Mouse (Mus musculus) CD4-positive helper T cell, adult 2 months (primary cell): ENCODE results near the gene A830005F24Rik.
A peak's percentile ranks its signal among the peaks of the same experiment; 100 is the strongest.
"Not testable (repeated sequence)": the region's sequence is repeated elsewhere in the genome, so short reads cannot be mapped to it uniquely, and the experiment has no call there.

ENCODE experiments used
- DNase-seq: peaks from one replicate; pipeline ENCODE4 v3.0.0-alpha.2; 2012; ENCODE audit warnings: low read depth, missing footprints, low spot score

The A830005F24Rik gene

DNA sequence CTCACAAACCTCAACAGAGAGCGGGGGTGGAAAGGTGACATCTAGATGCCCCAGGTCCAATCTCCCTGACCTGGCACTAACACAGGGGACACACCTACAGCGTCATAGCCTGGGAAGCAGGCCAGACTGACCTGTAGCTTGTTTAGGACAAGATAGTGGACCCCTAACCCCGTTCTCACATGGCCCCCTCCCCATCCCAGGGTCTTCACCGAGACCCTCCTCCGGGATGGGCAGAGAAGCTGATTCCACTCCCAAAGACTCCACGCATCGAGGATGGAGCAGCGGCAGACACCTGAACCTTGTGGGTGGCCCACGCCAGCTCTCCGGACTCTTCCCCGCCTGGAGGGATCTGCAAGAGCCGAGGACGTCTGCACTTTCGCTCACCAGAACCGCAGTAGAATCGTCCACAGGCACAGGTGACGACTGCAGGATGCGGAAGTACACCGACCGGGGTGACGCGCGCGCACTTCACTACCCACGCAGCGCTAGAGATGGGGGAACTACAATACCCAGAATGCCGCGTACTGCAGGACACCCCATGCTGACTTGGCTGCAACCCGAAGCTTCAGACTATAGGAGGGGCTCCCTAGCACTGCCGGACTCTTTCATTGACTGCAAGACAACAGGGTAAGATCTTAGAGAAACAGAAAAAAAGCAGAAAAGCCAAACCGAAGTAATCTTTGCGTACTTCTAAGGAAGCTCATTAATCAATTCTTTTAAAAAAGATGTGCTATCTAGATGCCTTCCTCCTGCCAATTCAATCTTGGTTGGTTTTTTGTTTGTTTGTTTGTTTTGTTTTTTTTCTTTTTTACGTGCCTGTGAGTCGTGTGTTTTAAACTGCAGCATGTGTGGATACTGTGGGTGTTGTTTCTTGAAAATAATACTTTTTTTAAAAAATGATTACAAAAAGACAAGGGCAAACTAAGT lies at the start of gene A830005F24Rik, which contains the start of gene Zfp169:
Gene A830005F24Rik (plus strand): TSS at position 568 of the 927 bp plus-strand sequence.
Gene Zfp169 (minus strand): TSS at position 449 of the 927 bp plus-strand sequence.
- DNase-seq = peak; percentile 95

DNA sequence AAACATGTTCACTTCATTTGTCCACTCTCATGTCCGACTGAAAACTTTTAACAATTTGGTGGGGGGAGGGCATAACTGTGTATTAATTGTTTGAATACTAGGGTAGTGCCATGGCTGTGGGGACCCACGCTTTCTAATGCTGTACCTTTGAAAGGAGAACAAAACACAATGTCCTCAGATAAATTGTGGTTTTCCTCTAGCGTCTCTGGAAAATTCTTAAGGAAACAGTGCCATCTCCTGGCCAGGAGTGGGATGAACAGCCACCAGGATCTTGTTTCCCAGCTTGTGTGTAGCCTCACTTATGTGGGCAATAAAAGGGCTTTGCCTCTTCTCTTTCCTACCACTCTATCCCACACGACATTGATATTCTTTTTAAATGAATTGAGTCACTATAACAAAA lies 49.2 kb upstream of the A830005F24Rik start:
- DNase-seq = peak; percentile 46

DNA sequence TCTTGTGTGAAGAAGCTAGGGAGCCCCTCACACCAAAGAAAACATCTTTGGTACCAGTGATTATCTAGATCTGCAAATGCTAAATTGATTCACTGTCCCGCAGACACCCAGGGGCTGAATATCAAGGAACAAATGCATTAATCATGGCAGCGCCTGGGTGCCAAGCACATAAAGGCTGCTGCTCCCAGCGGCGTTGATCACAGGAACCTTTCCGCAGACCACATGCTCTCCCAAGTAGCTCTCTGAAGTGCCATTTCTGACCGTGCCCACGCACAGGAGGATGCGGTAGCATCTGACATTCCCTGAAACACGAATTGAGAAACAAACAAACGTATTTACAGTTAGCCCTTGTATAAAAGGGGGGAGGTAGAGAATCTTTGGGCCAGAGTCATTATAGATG lies 47.2 kb upstream of the A830005F24Rik start:
- DNase-seq = no peak

DNA sequence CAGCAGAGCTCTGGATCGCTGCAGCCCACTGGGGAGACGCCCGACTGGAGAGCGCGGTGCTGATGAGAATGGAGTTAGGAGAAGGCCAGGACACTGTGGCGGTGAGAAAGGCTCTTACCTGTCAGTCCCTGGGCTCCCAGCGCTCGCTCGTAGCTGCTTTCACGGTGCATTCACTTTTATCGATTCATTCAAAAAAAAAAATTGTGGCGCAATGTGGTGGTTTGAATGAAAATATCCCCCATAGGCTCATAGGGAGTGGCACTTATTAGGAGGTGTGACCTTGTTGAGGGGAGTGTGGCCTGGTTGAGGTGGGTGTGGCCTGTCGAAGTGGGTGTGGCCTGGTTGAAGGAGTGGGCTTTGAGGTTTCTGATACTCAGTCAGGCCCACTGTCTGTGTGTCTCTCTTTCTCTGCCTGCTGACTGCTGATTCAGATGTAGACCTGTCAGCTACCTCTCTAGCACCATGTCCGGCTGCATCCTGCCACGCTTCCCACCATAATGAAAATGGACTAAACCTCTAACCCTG lies 44.7 kb upstream of the A830005F24Rik start:
- DNase-seq = no peak

DNA sequence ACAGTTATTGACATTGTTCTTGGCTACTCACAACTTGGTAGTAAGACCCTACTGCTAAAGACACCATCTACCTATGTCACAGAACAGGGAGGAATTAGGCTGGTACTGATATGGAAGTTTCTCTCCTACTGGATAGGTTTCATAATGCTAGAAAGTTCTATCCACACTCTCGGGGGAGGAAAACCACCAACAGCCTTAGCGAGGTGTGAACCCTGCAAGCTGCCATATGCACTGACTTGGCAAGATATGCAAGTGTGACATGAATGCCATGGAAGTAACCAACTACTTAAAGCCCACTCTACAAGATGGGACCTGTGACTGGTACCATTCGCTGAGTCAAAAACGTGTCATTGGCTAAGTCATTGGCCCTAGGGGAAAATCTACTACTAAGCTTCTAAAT lies 29.8 kb upstream of the A830005F24Rik start:
- DNase-seq = no peak

DNA sequence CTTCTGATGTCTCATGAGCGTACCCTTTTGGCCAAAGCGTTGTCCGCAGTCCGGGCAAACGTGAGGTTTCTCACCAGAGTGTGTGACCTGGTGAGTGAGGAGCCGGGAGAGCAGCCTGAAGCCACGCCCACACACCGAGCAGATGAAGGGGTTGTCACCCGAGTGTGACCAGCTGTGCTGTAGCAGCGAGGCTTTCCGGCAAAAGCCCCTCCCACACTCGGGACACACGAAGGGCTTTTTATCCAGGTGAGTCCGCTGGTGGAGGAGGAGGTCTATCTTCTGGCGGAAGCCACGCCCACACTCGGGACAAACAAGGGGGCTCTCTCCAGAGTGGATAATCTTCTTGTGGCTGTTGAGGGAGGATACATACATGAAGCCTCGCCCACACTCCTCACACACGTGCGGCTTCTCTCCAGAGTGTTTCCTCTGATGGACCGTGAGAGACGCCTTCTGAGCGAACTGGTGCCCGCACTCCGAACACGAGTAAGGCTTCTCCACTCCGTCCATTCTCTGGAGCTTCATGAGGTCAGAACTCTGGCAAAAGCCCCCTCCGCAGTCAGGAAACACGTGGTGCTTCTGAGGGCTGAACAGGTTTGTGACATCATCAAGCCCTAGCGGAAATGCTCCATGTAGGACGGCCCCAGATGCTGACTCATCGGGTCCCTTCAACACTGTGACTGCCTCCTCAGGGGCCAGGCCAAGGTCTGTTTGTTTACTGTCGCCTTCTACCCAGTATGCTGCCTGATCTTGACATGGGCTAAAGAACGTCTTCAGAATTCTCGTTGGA lies 22.8 kb upstream of the A830005F24Rik start:
- no peak for DNase-seq

DNA sequence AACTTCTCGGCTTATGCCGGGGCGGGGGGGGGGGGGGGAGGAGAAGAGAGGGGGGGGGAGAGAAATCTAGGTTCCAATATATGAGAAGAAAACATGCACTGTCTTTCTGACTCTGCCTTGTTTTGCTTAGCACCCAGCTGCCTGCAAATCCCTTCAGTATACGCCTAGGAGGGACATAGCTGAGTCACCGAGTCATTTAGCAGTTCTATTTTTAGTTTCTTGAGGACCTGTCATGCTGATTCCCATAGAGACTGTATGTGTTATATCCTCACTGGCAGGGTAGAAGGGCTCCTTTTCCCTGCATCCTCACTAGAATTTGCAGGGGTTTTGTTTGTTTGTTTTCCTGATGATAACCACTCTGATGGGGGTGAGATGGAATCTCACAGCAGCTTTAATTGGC lies 20.2 kb upstream of the A830005F24Rik start:
- DNase-seq = no peak

DNA sequence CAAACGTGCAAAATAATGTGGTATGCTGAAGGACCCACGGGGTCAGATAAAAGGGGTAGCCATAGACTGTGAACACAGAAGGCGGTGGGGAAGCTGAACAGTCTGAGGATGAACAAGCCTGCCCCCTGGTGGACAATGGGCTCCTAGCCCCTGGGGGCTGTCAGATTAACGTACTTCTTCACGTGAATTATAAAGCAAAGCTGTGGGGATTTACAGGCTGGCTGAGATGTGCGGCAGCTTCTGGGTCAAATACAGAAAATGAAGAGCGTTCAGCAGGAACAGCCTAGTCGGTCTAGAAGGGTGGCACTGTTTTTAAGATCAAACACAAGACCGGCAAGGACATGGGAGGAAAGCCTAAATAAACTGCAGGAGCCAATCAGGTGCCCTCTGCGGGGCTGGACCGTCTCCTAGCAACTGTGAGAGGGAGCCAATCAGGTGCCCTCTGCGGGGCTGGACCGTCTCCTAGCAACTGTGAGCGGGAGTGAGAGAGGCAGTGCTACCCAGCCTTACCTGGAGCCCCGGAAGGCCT lies 15.6 kb upstream of the A830005F24Rik start:
- DNase-seq = peak; percentile 32

DNA sequence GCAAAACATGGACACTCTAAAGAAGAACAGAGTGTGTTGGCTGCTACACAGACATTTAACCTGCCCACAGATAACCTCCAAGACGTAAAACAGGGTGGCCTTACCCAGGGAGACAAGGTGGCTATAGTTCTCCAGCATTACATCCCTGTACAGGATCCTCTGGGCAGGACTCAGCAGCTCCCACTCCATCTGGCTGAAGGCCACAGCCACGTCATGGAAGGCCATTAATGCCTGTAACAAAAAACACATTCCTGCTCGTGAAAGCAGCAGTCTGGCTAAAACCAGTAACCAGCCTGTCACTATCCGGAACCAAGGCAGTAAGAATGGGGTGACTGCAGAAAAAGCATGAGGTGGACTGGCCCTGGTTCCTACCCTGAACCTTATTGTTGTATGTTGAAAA lies 14.7 kb upstream of the A830005F24Rik start:
- DNase-seq = no peak

DNA sequence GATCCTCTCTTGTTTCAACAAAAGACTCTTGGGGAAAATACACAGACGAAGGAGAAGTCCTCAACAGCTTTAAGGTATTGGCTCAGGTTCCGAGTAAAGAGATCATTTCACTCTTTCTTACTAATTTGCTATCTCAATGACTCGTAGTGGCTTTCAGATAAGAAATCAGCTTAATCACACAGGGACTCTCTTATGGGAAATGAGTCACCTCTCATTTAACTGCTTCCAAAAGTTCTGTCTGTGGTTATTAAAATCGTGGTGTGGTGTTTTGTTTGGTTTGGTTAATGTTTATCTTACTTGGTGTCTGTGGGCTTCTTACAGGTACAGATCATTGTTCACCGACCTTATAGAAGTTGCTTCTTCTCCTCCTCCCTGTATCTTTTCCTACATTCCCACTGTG lies 10.9 kb upstream of the A830005F24Rik start:
- DNase-seq = no peak

DNA sequence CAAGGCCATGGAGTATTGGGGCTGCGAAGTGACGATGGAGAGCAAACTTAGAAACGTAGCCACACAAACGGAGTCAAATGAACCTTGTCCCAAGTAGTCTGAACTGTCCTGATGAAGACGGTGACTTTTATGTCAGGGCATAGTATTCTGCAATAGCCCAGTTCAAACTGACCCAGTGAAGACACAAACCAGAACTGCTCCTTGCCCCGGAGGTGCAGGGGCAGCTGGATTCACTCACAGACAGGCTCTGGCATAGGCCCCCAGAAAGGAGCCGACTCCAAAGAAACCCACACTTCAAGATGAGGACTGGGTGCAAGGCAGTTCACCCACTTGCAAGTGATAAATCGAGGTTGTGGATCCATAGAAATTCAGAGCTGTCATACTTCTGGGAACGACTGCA lies 4.7 kb upstream of the A830005F24Rik start:
- DNase-seq = no peak

DNA sequence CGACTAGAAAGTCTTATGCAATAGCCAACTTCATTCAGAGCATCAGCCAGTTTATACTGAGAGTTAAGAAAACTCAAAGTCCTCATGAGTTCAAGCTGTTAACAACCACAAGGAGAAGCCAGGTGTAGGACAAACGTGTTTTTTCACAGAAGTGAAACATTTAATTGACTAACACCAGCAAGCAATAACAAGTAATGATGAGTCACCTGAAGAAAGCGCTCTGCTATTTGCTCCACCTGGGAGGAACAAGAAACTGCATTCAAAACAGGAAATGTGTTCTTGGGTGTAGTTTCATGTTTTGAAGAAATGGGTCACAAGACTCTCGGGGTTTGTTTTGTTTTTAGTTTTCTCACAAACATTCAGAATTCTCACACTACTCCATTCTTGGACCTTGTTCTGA lies 2.5 kb downstream of the A830005F24Rik start:
- peak; percentile 81 for DNase-seq

DNA sequence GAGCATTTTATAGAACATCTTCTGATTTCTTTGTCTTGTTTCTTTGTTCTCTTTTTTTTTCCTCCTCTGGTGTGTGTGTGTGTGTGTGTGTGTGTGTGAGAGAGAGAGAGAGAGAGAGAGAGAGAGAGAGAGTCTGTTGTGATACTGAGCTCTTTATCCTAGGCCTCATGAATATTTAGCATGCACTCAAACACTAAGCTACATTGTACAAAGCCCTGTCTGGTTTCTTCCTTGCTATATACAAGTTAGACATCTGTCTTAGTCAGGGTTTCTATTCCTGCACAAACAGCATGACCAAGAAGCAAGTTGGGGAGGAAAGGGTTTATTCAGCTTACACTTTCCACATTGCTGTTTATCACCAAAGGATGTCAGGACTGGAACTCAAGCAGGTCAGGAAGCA lies 5.8 kb downstream of the A830005F24Rik start:
- not testable (repeated sequence) for DNase-seq

DNA sequence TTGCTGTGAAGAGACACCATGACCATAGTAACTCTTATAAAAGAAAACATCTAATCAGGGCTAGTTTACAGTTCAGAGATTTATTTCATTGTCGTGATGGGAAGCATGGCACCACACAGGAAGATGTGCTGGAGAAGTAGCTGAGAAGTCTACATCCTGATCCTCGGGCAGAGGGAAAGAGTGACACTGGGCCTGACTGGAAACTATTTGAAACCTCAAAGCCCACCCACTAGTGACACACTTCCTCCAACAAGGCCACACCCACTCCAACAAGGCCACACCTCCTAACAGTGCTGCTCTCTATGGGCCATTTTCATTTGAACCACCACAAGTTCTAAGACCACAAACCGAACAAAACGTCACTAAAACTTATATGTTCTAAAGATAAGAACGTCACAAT lies 12.4 kb downstream of the A830005F24Rik start:
- peak; percentile 37 for DNase-seq

DNA sequence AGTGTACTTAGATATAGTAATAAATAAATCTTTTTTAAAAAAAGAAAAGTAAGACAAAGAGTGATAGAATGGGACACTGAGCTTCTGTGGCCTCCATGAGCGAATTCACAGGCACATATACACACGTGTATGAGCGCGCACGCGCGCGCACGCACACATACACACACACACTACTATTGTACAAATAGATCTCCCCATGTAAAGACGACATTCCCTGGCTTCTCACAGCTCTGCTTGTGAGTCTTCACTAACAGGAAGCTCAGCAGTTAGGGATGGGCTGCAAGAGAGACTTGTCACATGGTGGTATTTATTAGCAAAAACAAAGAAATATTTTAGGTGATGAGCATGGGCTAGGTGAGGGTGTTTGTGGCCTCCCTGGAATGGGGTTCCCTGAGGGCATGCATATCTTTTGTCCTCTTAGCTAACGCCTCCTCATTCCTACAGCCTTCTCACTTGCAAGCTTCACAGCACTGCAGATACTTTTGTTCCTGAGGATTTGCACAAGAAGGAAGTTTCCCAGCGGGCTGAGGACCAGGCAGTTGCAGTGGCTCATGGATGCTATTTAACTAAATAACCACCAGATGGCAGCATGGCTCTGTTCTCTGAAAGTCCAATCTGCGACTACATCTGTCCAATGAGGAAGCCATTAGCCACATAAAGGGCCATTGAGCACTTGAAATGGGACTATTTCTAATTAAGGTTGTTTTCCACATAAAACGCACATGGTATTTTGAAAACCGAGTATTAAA lies 14.9 kb downstream of the A830005F24Rik start:
- peak; percentile 74 for DNase-seq

DNA sequence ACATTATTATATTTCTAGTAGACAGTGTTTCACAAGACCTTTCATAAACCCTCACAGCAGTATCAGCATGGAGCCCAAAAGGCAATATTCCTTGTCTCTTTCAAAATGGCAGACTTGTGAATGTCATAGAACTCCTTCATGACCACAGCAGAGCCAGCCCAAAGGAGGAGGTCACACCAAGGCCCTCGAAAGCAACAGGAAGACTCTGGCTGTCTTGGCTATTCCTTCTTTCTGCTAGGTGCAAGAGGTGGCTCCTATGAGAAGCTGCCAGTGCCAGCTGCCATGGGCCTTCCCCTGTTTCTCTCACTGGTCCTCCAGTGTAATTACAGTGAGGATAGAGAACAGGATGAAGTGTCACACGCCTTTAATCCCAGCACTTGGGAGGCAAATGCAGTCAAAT lies 15.7 kb downstream of the A830005F24Rik start:
- no peak for DNase-seq

DNA sequence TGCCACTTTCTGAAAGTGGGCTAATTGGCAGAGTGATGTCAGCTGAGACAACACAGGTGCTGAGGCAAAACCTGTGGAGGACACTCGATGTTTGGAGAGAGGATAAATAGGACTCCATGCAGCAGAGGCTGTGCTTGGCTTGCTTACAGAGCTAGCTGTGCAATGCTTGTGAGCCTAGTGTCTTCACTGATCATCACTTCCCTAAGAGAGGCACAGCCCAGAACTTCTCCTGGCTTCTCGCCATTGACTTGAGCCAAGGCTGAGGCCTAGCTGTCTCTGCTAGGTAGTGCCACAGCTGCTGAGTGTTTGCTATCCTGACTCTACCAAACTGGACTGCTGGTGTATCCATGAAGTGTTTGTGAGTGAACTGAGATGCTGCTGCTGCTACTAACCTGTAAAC lies 17.3 kb downstream of the A830005F24Rik start:
- DNase-seq = no peak

DNA sequence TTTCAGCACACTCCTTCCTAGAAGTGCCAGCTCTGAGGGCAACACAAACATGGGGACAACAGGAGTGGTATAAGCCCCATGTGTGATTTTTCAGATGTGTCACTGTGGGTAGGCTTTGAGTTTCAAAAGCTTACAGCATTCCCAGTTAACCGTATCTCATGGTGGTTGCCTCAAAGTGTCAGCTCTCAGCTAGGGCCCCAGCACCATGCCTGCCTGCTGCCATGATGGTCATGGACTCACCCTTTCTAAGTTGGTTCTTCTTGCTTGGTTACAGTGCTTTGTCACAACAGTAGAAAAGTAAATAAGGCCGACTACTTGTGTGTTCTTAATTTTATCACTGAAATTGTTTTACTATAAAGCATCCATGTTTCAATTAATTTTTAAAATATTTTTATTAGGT lies 18.1 kb downstream of the A830005F24Rik start:
- DNase-seq = no peak

DNA sequence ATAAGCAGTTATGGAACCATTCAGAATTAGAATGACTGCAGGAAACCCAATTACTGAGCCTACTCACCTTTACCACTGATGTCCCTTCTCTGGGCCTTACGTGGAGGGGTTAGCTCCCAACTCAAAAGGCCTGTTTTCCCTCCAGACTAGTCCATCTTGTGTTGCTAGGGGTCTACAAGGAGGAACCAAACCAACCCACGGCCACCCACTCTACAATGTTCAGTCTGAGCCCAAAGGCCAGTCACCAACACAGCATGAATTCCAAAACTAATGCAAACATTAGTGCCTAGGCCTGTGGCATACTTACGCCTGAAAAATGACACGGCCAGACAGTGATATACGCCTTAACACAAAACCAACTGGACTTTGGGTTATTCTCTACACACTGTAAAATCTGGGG lies 20.1 kb downstream of the A830005F24Rik start:
- DNase-seq = no peak

DNA sequence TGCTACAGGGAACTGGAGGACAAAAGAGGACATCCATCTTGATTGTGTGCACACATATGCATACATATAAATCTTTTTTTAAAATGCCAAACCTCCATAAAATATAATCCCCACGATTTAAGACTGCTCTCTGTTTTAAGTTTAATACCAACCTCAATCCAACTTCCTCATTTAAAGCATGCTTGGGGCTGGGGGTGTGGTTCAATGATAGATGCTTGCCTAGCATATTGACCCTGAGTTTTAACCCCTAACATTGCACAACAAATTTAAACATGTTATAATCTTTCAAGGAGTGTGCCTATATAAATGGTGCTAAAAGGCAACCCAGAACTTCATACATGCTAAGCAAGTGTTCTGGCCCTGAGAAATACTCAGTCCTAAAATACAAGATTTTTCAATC lies 27.1 kb downstream of the A830005F24Rik start:
- no peak for DNase-seq

DNA sequence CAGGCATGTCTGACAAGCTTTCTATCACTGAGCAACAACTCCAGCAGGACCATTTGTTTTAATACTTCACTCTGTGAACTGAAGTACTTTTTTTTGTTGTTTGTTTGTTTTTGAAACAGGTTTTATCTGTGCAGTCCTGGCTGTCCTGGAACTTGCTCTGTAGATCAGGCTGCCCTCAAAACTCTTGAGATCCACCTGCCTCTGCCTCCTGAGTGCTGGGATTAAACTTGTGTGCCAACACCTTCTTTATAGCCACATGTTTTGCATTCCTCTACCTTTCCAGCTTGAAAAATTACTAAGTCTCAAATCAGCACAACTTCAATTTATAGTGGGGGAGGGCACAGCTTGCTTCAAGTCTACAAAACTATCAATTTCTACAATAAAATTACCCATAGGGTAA lies 31.0 kb downstream of the A830005F24Rik start:
- no peak for DNase-seq
